Mouse (Mus musculus): ENCODE measurements around the gene Gm9857.

The Gm9857 gene

DNA sequence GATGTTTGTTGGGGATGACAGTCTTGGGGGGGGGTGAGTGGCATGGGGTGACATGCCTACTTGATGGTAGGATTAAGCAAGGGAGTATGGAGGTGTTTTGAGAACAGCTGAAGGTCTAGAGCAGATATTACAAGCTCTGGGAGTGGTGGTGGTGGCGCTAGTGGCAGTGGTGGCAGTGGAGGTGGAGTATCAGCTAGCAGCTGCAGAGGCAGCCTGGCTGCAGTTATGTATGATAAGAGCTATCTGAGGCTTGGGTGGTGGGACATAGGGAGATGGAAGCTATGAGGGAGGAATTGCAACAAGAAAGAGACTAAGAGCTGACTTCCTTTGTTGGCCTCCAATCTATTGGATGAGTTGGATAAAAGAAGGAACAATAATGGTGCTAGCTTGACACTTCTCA is 18.4 kb downstream of the Gm9857 start:
- DNase-seq, result peak; percentile 70

DNA sequence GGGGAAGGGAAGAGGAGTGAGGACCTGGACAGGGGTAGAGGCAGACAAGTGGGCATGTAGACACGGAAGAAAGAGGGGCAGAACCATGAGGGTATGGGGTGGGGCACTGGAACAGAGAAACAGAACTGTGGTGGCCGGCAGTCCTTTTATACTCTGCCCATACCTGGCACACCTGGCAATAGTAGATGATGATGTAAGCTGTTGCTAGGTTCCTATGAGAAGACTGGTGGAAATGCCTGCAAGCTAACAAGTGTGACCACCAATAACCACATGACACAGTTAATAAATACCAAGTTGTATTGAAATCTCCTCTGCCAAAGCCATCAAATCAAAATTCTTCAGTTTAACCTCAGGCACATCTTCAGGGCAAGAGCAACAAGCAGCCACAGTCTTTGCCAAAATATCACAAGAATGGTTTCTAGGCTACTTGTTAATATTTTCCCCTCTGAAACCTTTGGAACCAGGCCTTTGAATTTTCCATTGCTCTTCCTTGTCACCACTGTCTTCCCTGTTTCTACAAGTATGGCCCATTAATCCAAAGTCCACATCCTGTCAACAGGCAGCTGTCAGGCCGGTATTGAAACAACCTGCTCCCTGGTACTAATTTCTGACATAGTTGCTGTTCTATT is 19.7 kb downstream of the Gm9857 start:
- peak; percentile 53 for DNase-seq

DNA sequence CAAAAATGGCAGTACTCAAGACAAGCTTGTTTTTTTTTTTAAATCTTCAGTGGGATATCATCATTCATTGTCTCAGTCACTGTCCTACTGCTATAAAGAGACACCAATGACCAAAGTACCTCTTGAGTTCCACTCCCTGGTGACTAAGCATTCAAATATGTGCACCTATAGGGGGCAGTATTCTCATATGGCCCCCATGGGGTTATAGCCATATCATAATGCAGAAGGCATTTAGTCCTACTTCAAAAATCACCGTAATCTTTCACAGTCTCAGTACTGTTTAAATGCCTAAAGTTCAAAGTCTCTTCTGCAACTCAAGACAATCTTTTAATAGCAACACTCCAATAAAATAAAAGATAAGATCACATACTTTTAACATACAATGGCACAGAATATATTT is 21.4 kb downstream of the Gm9857 start:
- no peak for DNase-seq

DNA sequence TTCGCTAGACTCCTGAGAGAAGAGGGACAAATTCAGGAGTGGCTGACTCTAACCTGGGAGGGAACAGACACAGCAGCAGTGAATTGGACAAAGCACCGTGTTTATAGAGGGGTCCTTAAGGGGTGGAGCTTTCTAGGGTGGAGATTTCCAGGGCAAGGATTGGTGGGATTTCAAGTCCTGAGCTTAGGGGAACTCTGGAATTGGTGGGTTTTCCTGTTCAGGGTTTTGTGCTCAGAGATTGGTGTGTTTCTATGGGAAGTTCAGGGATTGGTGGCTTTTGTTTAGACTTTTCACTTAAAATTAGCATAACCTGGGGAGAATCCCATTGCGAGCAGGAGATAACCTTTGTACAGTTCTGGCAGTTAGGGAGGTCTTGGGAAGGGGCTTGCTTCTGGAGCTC is 22.3 kb downstream of the Gm9857 start:
- DNase-seq, result peak; percentile 53

DNA sequence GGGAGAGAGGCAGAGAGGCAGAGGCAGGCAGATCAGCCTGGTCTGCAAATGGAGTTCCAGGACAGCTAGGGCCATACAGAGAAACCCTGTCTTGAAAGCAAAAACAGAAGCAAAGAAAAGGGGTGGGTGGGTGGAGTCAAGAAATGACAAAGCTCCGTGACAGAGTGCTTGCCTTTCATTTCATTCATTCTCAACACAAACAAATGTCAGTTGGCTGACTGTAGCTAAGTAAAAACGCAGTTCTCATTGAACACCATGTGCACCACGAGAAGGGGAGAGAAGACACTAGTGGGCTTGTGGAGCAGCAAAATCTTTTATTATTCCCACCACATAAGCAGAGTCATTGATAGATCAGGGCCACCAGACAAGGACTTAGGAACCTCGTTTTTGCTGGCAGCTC is 23.4 kb downstream of the Gm9857 start:
- peak; percentile 48 for DNase-seq

DNA sequence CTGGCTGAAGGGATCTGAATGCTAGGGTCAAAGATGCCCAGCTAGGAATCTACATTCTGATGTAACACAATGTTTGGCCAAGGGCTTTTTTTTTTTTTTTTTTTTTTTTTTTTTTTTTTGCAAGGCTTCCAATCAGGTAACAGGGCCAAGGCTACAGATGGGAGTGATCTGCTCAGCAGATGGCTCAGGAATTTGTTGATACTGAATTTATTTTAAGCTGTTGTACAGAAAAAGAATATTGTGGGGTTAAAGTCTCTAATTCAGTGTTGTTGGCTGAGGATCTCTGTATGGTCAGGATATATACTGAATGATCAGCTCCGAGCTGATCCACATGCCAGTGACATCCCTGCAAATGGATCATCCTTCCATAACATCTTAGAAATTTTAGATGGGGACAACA is 24.2 kb downstream of the Gm9857 start:
- no peak for DNase-seq

DNA sequence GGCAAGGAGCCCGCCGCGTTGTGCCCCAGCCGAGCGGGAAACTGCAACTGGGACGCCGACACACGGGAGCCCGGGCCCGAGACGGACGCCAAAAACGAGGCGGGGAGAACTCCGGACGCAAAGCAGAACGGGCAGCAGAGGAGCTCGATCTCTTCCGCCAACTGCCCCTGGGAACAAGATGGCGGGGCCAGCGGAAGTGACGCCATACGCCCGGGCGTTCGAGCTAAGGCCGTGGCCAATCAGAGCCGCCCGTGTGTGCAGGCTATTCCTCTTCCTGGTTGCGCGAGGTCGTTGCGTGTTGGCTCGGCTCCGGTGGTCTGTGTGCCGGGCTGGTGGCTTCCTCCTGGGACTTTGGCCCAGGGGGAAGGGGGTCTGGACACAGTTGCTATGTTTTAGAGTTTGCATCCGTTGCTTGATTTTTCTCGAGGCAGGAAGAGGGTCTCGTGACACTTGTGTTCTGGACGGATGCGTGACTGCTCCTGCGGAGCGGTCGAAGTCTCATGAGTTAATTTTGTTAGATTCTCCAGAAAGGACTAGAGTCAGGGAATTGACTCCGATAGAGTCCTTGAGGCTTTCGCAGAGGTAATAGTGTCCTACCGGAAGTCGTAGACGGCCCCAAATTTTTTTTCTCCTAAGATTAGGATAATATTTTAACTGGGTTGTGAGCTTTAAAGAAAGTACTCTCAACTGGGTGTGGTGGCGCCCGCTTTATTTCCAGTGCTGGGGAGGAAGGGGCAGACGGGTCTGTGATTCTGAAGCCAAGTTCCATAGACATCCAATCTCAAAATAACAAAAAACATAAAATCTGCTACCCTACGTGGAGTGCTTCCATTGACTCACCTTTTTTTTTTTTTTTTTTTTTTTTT is 28.5 kb downstream of the Gm9857 start, which contains the start of gene Prpf38b:
TSS of gene Prpf38b (minus strand) at position 180 of the 866 bp plus-strand sequence.
- DNase-seq, result peak; percentile 100

DNA sequence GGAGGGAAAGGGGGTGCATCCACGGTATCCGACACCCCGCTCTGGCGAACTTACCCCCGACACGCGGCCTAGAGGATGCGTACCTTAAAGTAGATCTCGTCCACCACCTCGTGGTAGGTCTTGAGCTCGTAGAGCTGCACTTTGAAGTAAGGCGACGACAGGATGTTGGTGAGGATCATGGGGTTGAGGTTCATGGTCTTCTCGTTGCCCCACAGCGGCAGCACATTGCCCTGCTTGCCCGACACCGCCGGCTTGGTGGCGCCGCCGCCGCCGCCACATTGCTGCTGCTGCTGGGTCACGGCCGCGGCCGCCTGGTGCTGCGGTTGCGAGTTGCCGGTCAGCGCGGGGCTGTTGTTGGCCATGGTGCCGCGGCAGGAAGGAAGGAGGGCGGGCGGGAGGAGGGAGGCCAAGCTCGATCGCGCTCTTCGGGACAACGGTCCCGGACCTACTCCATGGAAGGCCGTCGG is 29.1 kb downstream of the Gm9857 start:
- peak; percentile 97 for DNase-seq

DNA sequence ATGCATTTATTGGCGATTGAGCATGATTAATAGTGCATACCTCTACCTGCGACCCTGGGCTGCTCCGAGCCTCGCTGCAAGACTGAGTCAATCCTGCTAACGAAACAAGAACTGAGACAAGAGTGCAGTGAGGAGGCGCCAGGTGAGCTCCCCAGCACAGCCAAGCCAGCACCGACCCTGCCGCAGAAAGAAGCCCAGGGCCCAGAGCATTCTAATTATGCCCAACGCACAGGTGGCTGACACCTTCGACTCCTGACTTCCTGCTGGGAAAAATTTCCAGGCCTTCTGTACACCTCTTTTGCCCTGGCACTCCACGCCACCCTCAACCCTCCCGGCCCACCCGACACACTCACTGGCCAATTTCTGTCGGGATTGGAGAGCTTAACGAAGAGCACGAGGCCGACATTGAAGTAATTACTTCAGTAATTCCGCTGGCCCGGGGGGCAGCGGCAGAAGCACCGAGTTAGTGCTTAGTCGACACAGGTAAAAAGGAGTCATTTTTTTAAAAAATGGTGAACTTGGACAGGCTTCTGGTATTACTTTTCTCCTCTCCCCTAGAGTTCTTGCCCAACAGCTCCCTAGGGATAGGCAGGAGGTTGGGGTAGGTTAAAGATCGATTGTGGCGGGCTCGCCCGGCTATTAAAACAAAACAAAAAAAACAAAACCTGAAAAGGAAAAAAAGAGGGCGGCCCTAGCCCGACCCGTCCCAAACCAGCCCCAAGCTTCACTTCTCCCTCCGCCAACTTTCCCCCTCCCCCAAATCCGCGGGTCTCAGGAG is 29.8 kb downstream of the Gm9857 start:
- DNase-seq, result peak; percentile 86

DNA sequence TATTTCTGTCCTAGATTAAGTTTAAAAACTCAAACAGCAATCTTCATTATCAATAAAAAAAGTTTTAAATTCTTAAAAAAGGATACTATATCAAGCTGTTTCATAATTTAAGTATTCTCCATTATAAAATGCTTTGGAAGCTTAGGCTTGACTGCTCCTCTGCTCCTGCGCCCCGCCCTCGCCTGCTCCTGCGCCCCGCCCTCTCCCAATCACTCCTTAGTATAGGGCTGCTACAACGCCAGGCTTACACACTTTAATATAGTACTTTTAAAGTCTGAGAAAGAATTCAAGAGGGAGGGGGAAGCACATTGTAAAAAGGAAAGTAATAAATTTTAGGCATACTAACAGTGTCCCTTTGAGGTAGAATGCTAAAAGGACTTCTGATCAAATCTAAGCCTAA is 37.3 kb downstream of the Gm9857 start:
- peak; percentile 63 for DNase-seq

DNA sequence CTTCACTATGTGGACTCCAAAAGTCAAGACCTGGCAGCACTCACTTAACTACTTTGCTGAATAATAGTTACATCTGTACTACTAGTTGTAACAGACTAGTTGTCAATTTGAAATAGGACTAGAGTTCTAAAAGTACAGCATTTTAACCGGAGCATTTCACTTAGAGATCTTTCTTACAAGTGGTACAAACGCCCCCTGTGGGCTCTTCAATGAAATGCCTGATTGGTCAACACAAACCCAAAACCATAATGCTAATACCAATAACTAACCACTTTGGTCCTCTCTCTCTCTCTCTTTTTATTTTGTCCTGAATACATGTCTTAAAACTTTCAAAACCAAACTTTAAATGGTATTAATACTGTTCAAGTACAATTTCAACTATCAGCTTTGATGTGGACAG is 38.2 kb downstream of the Gm9857 start:
- peak; percentile 46 for DNase-seq

DNA sequence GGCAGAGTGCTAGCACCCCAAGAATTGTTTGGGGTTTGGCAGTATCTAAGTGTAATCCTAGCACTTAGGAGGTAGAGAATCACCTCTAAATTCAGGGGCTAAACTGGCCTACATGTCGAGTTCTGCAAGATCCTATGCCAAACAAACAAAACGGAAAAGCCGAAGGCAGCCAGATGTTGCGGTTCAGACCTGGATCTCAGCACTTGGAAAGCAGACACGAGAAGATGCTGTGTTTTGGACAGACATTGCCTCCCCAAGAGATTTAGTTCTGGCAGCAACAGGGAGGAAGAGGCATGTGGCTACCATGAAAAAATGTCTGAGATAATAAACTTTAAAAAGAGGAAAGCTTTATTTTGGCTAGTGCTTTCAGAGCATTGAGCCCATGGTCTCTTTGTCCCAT is 39.6 kb downstream of the Gm9857 start:
- peak; percentile 93 for DNase-seq

DNA sequence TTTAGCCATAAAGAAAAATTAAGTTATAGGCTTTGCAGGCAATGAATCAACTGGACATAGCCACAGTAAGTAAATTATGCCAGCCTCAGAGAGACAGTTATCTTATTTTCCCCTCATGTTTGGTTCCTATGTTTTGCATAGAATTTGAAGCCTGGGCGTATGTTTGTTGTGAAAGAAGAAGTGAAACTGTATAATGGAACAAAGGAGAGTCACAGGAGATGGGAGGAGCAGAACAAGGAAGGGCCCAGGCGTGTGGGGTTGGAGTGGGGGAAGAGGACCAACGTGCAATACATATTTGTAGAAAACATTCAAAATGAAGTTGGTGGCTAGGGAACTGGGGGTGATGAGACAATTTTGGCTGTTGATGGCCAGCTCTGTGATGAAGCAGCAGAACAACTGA is 40.1 kb downstream of the Gm9857 start:
- peak; percentile 95 for DNase-seq

DNA sequence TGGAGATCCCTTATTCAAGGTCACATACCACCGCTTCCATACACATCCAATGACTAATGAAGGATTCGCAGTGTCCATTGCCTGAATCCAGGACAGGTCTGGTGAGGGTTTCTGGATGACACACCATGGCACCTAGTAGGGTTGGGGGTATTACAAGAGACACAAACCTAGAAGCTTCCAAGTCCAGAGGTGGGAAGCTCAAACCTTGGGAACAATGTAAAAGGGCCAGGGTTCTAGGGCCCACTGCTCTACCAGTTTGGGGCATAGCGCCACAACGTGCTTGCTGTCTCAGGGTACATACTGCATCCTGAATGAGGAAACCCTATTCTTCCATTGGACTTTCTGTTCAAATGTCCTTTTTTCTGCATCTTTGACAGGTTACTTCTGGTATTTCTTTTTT is 41.6 kb downstream of the Gm9857 start:
- DNase-seq, result peak; percentile 68

DNA sequence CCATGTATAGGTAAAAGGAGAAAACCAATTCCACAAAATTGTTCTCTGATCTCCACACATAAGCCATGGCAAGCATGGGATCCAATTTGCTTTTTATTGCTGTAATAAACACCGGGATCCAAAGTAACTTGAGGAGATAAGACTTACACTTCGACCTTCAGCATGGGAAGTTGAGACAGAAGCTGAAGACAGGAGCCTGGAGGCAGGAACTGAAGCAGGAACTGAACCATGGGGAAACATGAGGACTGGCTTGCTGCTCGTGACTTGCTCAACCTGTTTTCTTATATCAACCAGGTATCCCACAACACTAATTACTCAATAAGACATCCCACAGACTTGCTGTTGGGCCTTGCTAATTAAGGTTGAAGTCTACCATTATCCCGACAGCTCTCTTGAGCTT is 47.3 kb downstream of the Gm9857 start:
- DNase-seq, result peak; percentile 29

DNA sequence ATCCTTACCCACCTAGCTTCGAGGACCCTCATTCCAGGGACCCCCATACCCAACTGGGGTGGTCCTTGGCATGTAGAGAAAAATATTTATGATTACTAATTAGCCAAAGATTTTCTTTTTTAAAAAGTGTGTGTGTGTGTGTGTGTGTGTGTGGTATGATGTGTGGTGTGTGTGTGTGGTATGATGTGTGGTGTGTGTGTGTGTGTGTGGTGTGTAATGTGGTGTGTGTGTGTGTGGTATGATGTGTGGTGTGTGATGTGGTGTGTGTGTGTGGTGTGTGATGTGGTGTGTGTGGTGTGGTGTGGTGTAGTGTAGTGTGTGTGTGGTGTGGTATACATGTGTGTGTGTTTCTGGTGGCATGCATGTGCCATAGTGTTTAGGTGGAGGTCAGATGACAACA is 48.2 kb downstream of the Gm9857 start:
- DNase-seq, result peak; percentile 33
